Mouse (Mus musculus): ENCODE measurements around the gene Atxn1l.
"Not testable (repeated sequence)": the region's sequence is repeated elsewhere in the genome, so short reads cannot be mapped to it uniquely, and the experiment has no call there.

Gene Atxn1l

GRCm38 (mm10) chr8:109737237-109738048, at the start of gene Atxn1l:
Atxn1l (minus strand) TSS chr8:109737739.
- peak; percentile 68 to 75 for DNase-seq (ENCODE audit: low spot score in 2 of 2)

GRCm38 (mm10) chr8:109780548-109780947, 43.0 kb upstream of the Atxn1l start:
- DNase-seq (ENCODE audit: low spot score in 2 of 2) = no peak

- peak in 1 of 2 experiments; percentile 7 for DNase-seq (ENCODE audit: low spot score in 2 of 2)
These were observed 42.1 kb upstream of the Atxn1l start for GRCm38 (mm10) chr8:109779431-109780228.

- peak in 1 of 2 experiments; percentile 54 for DNase-seq (ENCODE audit: low spot score in 2 of 2)
These were observed 41.5 kb upstream of the Atxn1l start for GRCm38 (mm10) chr8:109778993-109779421.

- DNase-seq (ENCODE audit: low spot score in 2 of 2) = peak; percentile 93 to 94
These were observed 40.9 kb upstream of the Atxn1l start, which contains the start of gene Ap1g1 for GRCm38 (mm10) chr8:109778280-109778977. Ap1g1 (plus strand) TSS chr8:109778554.

- DNase-seq (ENCODE audit: low spot score in 2 of 2) = no peak
These were observed 40.3 kb upstream of the Atxn1l start for GRCm38 (mm10) chr8:109777851-109778250.

- DNase-seq (ENCODE audit: low spot score in 2 of 2) = no peak
These were observed 35.6 kb upstream of the Atxn1l start for GRCm38 (mm10) chr8:109773154-109773553.

- DNase-seq (ENCODE audit: low spot score in 2 of 2) = no peak
These were observed 28.5 kb upstream of the Atxn1l start for GRCm38 (mm10) chr8:109766081-109766480.

- no peak for DNase-seq (ENCODE audit: low spot score in 2 of 2)
These were observed 26.5 kb upstream of the Atxn1l start for GRCm38 (mm10) chr8:109764031-109764430.

GRCm38 (mm10) chr8:109760221-109760620, 22.7 kb upstream of the Atxn1l start:
- DNase-seq (ENCODE audit: low spot score in 2 of 2) = no peak

GRCm38 (mm10) chr8:109759426-109759825, 21.9 kb upstream of the Atxn1l start:
- DNase-seq (ENCODE audit: low spot score in 2 of 2) = no peak

- DNase-seq (ENCODE audit: low spot score in 2 of 2) = no peak
These were observed 19.3 kb upstream of the Atxn1l start for GRCm38 (mm10) chr8:109756849-109757248.

GRCm38 (mm10) chr8:109755554-109755953, 18.0 kb upstream of the Atxn1l start:
- not testable (repeated sequence) for DNase-seq (ENCODE audit: low spot score in 2 of 2)

- DNase-seq (ENCODE audit: low spot score in 2 of 2) = peak in 1 of 2 experiments; percentile 16
These were observed 17.2 kb upstream of the Atxn1l start for GRCm38 (mm10) chr8:109754696-109755095.

GRCm38 (mm10) chr8:109751731-109752485, 14.4 kb upstream of the Atxn1l start:
- no peak for DNase-seq (ENCODE audit: low spot score in 2 of 2)

- DNase-seq (ENCODE audit: low spot score in 2 of 2) = peak; percentile 11 to 46
These were observed 13.2 kb upstream of the Atxn1l start for GRCm38 (mm10) chr8:109750699-109751098.

- DNase-seq (ENCODE audit: low spot score in 2 of 2) = no peak
These were observed 12.7 kb upstream of the Atxn1l start for GRCm38 (mm10) chr8:109750274-109750673.

- no peak for DNase-seq (ENCODE audit: low spot score in 2 of 2)
These were observed 10.1 kb upstream of the Atxn1l start for GRCm38 (mm10) chr8:109747468-109748199.

GRCm38 (mm10) chr8:109738049-109738380, 476 bp upstream of the Atxn1l start:
- no peak for DNase-seq (ENCODE audit: low spot score in 2 of 2)

- no peak for DNase-seq (ENCODE audit: low spot score in 2 of 2)
These were observed 720 bp downstream of the Atxn1l start for GRCm38 (mm10) chr8:109736819-109737218.

GRCm38 (mm10) chr8:109734018-109734417, 3.5 kb downstream of the Atxn1l start:
- no peak for DNase-seq (ENCODE audit: low spot score in 2 of 2)

Data from urinary bladder, adult 18-20 months (tissue).